Mouse (Mus musculus) large intestine, adult 2 months (tissue): ENCODE data around the gene Ftcd. TPM values are rescaled to one million over a fixed set of nuclear protein-coding genes. Genes with fewer than 3 reads are reported as not detected.

Source experiments
- DNase-seq: peaks from one replicate; pipeline ENCODE4 v3.0.0-alpha.2; 2012; ENCODE audit warnings: low read depth, low spot score
- WGBS: fragments of 180-500 bp; shearing (Covaris S2); methylation state at CpG from one replicate; pipeline ENCODE4 v1.1.7; 2018; 5-methylcytosine and 5-hydroxymethylcytosine counted together
- polyA plus RNA-seq: library from polyadenylated mRNA; depleted of rRNA; stranded (reverse); fragments of >200 nt; gene quantifications from 2 replicates; pipeline ENCODE4 v1.2.3, GENCODE M21; 2012; rRNA removed

Ftcd gene
- polyA plus RNA-seq, 1 experiment, result not detected

DNA sequence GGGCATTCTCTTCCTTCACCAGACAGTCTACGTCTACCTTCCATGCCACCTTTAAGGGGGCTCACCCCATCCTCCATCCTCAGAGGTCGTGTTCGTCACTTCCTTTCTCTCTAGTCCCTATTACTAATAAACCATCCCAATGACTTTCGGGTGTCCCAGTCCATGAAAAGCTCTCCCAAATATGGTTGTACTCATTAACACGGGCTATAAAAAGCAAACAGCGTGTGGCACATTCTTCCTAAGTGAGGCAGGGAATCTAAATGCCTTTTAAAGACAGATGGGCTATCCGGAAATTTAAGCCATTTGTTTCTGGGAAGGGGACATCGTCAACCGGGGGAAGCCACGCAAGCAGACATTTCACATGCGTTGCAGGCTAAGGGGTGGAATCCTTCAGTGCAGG, 14.7 kb downstream of the Ftcd start:
- WGBS, result 63% methylated on average over 11 of the region's 11 CpGs
- DNase-seq, result no peak

DNA sequence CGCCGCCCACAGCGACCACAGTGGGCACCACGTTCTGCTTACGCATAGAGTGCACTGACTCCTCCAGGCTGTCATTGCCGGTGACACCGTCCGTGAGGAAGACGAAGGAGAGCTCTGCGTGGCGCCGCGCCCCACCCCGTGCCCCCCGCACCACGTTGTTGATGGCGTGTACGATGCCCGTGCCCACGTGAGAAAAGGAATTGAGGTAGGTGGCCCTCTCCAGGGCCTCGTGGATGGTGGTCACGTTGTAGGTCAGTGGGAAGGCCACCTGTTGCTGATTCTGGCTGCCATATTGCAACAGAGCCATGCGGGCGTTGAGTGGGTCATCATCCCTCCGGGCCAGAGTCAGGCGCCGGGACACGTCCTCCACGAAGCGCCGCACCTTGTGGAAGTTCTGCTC, 20.9 kb downstream of the Ftcd start:
- no peak for DNase-seq

GRCm38 (mm10) chr10:76602690-76603089, 27.2 kb downstream of the Ftcd start:
- DNase-seq, result no peak
- 65% methylated on average over 3 of the region's 3 CpGs for WGBS

More for the DNA sequence above, 20.9 kb downstream of the Ftcd start:
- 90% methylated on average over 31 of the region's 31 CpGs for WGBS

GRCm38 (mm10) chr10:76612473-76612872, 37.0 kb downstream of the Ftcd start:
- DNase-seq, result no peak
- 83% methylated on average over 7 of the region's 7 CpGs for WGBS

GRCm38 (mm10) chr10:76622411-76622810, 47.0 kb downstream of the Ftcd start:
- DNase-seq, result no peak
- 66% methylated on average over 4 of the region's 4 CpGs for WGBS

DNA sequence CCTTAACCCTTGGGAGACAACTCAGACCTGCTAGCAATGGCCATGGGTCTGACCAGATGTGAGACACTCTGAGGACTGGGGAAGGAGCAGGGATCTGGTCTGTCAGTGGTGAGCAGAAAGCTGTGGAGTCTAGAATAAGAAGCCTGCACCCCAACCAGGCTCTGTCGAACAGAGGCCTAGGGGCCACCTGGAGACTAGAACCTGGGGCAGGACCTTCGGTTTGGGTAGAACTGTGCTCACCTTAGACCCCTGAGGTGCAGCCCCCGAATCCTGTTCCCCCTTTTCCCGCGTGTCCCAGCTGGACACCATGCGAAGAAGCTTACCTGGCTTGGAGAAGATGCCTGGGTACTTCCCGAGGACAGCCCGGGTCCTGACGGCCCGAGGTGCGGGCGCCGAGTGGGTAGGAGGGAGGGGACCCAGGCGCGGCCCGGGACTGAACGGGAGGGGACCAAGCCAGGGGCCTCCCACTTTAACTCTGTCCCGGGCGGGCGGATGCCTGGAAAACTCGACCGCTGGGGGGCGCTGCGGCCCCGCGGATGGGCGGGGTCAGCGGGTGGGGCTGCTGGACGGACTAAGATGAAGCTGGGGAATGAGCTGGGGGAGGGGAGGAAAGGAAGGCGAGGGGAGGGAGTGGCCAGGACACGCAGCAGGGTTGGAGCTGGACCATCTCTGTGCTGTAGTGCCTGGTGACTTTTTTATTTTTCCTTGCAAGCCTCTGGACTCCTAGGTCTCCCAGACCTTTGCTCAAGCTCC, 47.7 kb downstream of the Ftcd start, which contains the start of gene Col6a2:
Gene Col6a2 (minus strand): TSS at position 703 of the 753 bp plus-strand sequence.
- DNase-seq, result peak; percentile 14
- 4% methylated on average over 31 of the region's 31 CpGs for WGBS

GRCm38 (mm10) chr10:76623734-76624133, 48.3 kb downstream of the Ftcd start:
- WGBS, result 24% methylated on average over 7 of the region's 7 CpGs
- no peak for DNase-seq

GRCm38 (mm10) chr10:76624903-76625302, 49.5 kb downstream of the Ftcd start:
- no peak for DNase-seq
- 65% methylated on average over 7 of the region's 7 CpGs for WGBS

DNA sequence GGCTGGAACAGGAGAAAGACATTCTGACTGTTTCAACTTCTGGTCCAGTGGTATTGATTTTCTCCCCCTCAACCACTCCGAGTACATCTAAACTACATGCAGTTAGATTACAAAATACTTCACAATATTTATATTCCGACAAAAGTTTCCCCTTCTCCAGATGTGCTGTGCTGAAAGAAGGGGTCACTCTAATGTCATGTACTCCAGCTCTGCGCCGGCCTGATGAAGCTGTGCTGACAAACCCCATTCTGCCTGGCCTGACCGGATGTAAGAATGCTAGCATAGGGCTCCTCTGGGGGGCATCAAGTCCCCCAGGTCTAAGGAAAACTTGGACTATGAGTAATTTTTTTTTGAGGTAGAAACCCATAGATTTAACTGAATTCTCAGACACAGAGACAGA, 52.3 kb downstream of the Ftcd start:
- DNase-seq, result no peak

GRCm38 (mm10) chr10:76630657-76631056, 55.2 kb downstream of the Ftcd start:
- WGBS, result 85% methylated on average over 1 of the region's 1 CpGs
- no peak for DNase-seq

More for the DNA sequence above, 52.3 kb downstream of the Ftcd start:
- 82% methylated on average over 5 of the region's 5 CpGs for WGBS

- no peak for DNase-seq
- WGBS, result 64% methylated on average over 8 of the region's 8 CpGs
Observed at GRCm38 (mm10) chr10:76632630-76633029, 57.2 kb downstream of the Ftcd start.

DNA sequence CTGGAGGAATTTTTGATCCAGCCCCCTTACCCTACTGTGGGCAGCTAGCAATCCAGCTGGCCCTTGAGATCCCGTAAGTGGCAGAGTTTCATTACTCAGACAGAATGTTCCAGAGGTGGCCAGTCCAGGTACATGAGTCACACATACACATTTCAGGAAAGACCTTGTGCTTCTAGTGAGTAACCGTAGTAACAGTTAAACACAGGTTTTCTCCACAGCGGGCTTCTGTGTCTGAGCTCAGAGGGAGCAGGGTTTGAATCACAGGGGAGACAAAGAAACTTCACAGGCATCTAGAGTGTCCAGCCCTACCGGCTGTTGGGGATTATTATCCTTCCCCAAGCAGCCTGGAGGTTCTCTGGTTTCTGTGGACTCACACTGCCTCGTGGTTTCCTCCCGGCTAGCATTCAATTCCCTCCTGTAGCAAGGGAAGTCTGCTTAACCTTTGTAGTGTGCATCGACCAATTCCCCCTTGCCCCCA, 58.7 kb downstream of the Ftcd start:
- DNase-seq, result no peak

DNA sequence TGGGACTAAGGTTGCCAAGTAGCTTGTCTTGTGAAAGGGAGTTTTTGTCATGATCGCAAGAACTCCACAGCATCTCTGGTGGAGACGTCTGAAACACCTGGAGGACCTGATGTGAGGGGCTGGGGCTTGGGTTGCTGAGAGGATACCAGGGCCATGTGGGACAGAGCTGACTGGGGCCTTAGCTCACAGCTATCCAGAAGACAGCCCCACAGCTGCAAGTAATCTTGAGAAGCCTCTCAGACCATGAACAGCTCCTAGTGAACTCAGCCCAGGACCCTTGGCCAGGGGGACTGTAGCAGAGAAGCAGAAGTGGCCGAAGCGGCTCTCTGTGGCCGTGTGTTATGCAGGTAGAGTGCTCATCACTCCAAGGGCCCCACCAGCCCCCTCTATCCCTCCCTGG, 59.1 kb downstream of the Ftcd start:
- DNase-seq, result no peak

More for the DNA sequence above, 58.7 kb downstream of the Ftcd start:
- 42% methylated on average over 7 of the region's 7 CpGs for WGBS

GRCm38 (mm10) chr10:76636026-76636425, 60.6 kb downstream of the Ftcd start:
- DNase-seq, result no peak
- 56% methylated on average over 3 of the region's 3 CpGs for WGBS

More for the DNA sequence above, 59.1 kb downstream of the Ftcd start:
- 66% methylated on average over 5 of the region's 5 CpGs for WGBS

- DNase-seq, result no peak
- WGBS, result 82% methylated on average over 4 of the region's 4 CpGs
Observed at GRCm38 (mm10) chr10:76636601-76637000, 61.2 kb downstream of the Ftcd start.

Other genes with a start within 250 kb of the Ftcd start
- 11.3 and 17.2 TPM in 2 replicates for gene Dip2a, start 230.4 kb upstream of the Ftcd start, polyA plus RNA-seq
- not detected in 2 replicates for gene AC141477.1, start 135.2 kb upstream of the Ftcd start, polyA plus RNA-seq
- gene Pcnt, start 132.9 kb upstream of the Ftcd start, polyA plus RNA-seq, result 13.1 and 17.0 TPM in 2 replicates
- gene 2610028H24Rik, start 126.6 kb upstream of the Ftcd start, polyA plus RNA-seq, result not detected in 2 replicates
- 15.8 and 16.9 TPM in 2 replicates for gene Mcm3ap, start 106.7 kb upstream of the Ftcd start, polyA plus RNA-seq
- 1.9 and 2.6 TPM in 2 replicates for gene Ybey, start 106.5 kb upstream of the Ftcd start, polyA plus RNA-seq
- gene Lss, start 44.1 kb upstream of the Ftcd start, polyA plus RNA-seq, result 17.4 and 20.4 TPM in 2 replicates
- 0.26 TPM in 1 of 2 replicates, not detected in the other for gene Spatc1l, start 13.4 kb upstream of the Ftcd start, polyA plus RNA-seq
- 69.1 and 98.4 TPM in 2 replicates for gene Col6a2, start 48.0 kb downstream of the Ftcd start, polyA plus RNA-seq
- gene Col6a1, start 150.5 kb downstream of the Ftcd start, polyA plus RNA-seq, result 71.5 and 98.6 TPM in 2 replicates